Mouse (Mus musculus) layer of hippocampus, postnatal 14 days (tissue): ENCODE measurements around the gene Fbll1. TPM values are rescaled to one million over a fixed set of nuclear protein-coding genes. Genes with fewer than 3 reads are reported as not detected.

ENCODE experiments used
- DNase-seq, 2 experiments: peaks; one replicate each; pipeline ENCODE4 v3.0.0; 2021 to 2022; ENCODE audit warnings: low spot score in 2 of 2, mixed read lengths in 1 of 2
- total RNA-seq, 2 experiments: library from RNA; stranded (reverse); gene quantifications; 2 replicates each; pipeline ENCODE4 v1.2.3; 2021

The Fbll1 gene
- total RNA-seq, 2 experiments from 2014 or later, result 47.2 to 49.1 TPM

DNA sequence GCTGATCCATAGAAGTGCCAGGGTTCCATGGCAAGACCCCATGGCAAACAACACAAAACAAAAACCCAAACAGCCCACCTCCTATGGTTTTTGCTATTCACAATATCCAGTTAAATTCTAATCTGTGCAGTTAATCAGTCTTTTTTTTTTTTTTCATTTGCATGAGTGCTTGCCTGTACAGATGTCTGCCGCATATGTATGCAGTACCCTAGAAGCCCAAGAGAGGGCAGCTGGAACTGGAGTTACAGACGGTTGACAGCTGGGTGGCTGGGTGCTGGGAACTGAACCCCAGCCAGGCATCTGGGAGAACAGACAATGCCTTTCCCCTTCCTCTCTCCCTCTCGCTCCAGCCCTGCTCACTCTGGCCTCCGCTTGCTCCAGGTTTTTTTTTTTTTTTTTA lies 14.1 kb downstream of the Fbll1 start:
- DNase-seq, result no peak

DNA sequence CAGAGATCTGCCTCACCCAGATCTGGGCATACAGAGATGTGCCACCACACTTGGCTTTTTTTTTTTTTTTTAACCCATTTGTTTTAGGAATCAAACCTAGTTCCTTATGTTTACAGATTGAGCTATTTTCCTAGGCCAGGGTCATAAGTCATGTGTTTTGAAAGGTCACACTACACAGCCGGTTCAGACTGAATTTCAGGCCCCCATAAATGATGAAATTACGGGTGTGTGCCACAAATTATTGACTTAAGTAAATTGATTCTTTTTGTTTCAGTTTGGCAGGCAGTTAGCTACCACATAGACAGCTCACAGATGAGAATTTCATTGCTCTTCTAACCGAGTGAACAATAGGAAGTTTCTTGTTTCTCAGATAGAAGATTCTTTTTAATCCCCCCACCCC lies 14.7 kb downstream of the Fbll1 start:
- DNase-seq, result no peak

DNA sequence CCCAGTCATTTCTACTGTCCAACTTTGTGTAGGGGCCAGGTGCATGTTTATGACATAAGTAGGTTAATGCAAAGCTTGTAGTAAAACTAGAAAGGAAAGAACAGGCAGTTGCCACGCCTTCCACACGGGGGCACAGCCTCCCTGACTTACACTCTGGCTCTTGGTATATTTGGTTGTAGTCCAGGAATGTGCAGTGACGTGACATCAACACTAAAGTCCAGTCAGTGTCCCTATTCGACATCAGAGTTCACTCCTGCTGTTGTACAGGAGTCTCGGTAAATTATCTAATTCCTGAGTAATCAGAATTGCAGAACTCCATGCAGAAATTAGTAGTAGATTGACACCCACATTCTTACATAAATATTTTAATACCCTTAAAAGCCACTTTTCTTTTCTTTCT lies 15.6 kb downstream of the Fbll1 start:
- no peak for DNase-seq

DNA sequence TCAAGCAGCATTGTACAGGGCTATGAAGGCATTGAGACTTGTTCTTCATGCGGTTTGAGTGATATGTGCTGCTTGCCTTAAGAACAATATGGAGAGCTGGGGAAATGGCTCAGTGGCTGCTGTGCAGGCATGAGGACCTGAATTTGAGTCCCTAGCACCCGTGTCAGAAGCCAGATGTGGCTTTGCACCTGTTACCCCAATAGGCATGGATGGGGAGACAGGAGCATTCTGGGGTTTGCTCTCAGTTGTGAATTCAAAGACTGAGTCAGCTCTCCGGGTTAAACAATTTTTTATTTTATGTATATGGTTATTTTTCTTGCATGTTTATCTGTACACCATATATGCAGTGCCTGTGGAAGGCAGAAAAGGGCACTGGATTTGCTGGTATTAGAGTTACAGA lies 16.2 kb downstream of the Fbll1 start:
- no peak for DNase-seq

- no peak for DNase-seq
Measured at GRCm38 (mm10) chr11:35780336-35780735, 18.3 kb downstream of the Fbll1 start.

DNA sequence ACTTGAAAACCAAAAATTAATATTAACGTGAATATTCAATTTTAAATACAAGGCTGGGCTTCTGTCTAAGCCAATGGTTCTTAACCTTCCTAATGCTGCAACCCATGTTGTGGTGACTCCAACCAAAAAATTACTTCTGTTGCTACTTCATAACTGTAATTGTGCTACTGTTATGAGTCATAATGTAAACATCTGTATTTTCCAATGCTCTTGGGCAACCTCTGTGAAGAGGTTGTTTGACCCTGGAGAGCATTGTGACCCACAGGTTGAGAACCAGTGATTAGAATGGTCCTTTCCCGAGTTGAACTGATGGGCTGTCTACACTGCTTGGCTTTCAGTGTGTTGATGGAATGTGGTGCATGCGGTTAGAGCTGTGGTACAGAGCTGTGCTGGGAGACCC lies 22.2 kb downstream of the Fbll1 start:
- no peak for DNase-seq

GRCm38 (mm10) chr11:35775606-35776005 lies 23.1 kb downstream of the Fbll1 start:
- no peak for DNase-seq

- no peak for DNase-seq
Measured at GRCm38 (mm10) chr11:35770741-35771504, 27.8 kb downstream of the Fbll1 start.

- DNase-seq, result peak; percentile 72 to 83
Measured at GRCm38 (mm10) chr11:35769746-35770437, 28.8 kb downstream of the Fbll1 start.

DNA sequence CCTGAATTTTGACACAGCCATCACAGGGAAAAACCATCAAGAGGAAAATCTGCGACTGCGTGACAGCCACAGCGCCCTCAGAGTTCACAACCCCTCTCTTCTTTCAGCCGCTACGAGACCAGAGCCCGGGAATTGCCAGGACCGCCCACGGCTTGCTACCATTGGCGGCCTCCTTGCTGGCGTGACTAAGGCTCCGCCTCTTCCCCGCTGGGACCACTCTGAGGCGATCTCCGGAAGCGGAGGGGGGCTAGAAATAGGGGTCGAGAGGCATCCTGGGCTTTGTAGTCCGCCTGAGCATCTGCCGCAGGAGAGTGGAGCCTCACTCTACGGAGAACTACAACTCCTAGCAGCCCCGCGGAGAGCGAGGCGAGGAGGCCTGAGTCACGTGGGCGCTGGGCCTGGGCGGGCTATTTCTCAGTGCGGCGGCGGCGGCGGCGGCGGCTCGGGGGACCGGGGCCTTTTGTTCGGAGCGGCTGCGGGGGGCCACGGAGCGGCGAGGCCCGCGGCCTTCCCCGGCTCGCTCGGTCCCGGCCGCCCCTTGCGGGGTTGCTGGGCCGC lies 29.4 kb downstream of the Fbll1 start, which contains the start of gene Pank3:
Pank3 (plus strand) TSS at position 297 of the 558 bp plus-strand sequence.
- peak; percentile 93 to 99 for DNase-seq

GRCm38 (mm10) chr11:35766845-35767244 lies 31.8 kb downstream of the Fbll1 start:
- no peak for DNase-seq

- no peak for DNase-seq
Measured at GRCm38 (mm10) chr11:35760627-35761003, 38.1 kb downstream of the Fbll1 start.

- DNase-seq, result no peak
Measured at GRCm38 (mm10) chr11:35760001-35760626, 38.6 kb downstream of the Fbll1 start.

GRCm38 (mm10) chr11:35756411-35757303 lies 42.0 kb downstream of the Fbll1 start:
- no peak for DNase-seq

- no peak for DNase-seq
Measured at GRCm38 (mm10) chr11:35755546-35755945, 43.1 kb downstream of the Fbll1 start.

DNA sequence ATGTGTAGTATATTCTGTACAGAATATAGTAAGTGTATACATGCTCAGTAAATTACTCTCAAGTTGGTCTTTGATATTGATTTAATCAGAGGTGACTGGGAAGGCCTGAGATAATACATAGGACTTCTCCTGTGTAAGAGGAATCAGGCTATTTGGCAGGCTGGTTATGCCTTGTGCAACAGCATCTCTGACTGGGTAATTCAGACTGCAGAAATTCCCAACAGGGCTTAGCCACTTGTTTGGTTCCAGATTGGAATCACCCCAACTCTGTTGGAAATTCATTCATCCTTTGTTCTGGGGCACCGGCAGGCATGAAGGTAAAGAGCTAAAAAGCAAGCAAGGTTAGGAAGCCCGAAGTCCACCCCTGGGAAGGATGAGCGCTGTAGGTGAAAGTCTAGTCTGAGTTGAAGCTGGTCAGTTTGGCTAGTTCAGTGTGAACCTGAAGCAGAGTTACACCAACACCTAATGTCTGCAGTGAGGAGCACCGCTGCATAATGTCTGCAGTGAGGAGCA lies 43.7 kb downstream of the Fbll1 start:
- no peak for DNase-seq

GRCm38 (mm10) chr11:35750578-35750977 lies 48.1 kb downstream of the Fbll1 start:
- no peak for DNase-seq
